Mouse (Mus musculus) forebrain, embryonic 10.5 days (tissue): ENCODE results near the gene Tead4. TPM values are rescaled to one million over a fixed set of nuclear protein-coding genes. Genes with fewer than 3 reads are reported as not detected.
A peak's percentile ranks its signal among the peaks of the same experiment; 100 is the strongest.

Source experiments
- DNase-seq: peaks from one replicate; pipeline ENCODE4 v3.0.0-alpha.2; 2017; ENCODE audit warnings: low spot score; ENCODE audit errors: extremely low spot score
- H3K27ac ChIP-seq: fragments of 300-500 bp; sonication (generic); 2 replicates; pipeline ENCODE4 v1.5.1; 2016; ENCODE audit warnings: mild to moderate bottlenecking
- H3K27me3 ChIP-seq: fragments of 300-500 bp; sonication (generic); 2 replicates; pipeline ENCODE4 v1.6.1; 2016; ENCODE audit warnings: mild to moderate bottlenecking; ENCODE audit not compliant: poor library complexity, severe bottlenecking
- H3K36me3 ChIP-seq: fragments of 300-500 bp; sonication (generic); replicated peaks from 2 replicates; pipeline ENCODE4 v1.6.1; 2016; ENCODE audit warnings: mild to moderate bottlenecking, moderate library complexity
- H3K4me1 ChIP-seq: fragments of 300-500 bp; sonication (generic); 2 replicates; pipeline ENCODE4 v1.6.1; 2016
- H3K4me3 ChIP-seq: fragments of 300-500 bp; sonication (generic); 2 replicates; pipeline ENCODE4 v1.5.1; 2016; ENCODE audit warnings: mild to moderate bottlenecking, moderate library complexity
- H3K9me3 ChIP-seq: fragments of 300-500 bp; sonication (generic); 2 replicates; pipeline ENCODE4 v1.6.1; 2016; ENCODE audit warnings: mild to moderate bottlenecking, moderate library complexity
- WGBS: fragments of 180-500 bp; shearing (Covaris S2); methylation state at CpG from one replicate; pipeline ENCODE4 v1.1.7; 2016; 5-methylcytosine and 5-hydroxymethylcytosine counted together
- polyA plus RNA-seq: library from polyadenylated mRNA; unstranded; fragments of >200 nt; fragmentation: Nextera tagmentation; extraction: Ambion mirVana; gene quantifications from 2 replicates; pipeline ENCODE4 v1.2.1, GENCODE M21; 2016

Gene Tead4
- 1.4 and 2.1 TPM in 2 replicates for polyA plus RNA-seq

GRCm38 (mm10) chr6:128300134-128301001 lies at the start of gene Tead4:
Gene Tead4, minus strand, starts transcription at chr6:128300823.
- WGBS: under 1% methylated on average over 81 of the region's 81 CpGs
- Histone ChIP-seq H3K36me3 (no peaks in the 10 kb centered on the region), H3K4me1 (peaks cover 36% of the 10 kb centered on the region), H3K9me3 (peaks cover 8% of the 10 kb centered on the region; the same call in 1 of the 2 replicates), H3K27me3 (peaks cover 70% of the 10 kb centered on the region), H3K4me3 (peak within 1 kb of the TSS; percentile 79), H3K27ac (peak within 1 kb of the TSS; percentile 79)
- peak; percentile 47 for DNase-seq

GRCm38 (mm10) chr6:128349711-128350110 lies 49.1 kb upstream of the Tead4 start:
- H3K27me3 ChIP-seq: no peaks in the 10 kb centered on the region
- H3K4me3 ChIP-seq: no peak overlapping the region
- peaks cover 40% of the 10 kb centered on the region for H3K36me3 ChIP-seq
- 63% methylated on average over 7 of the region's 7 CpGs for WGBS
- no peak for DNase-seq
- peak overlapping the region; percentile 51; the same call in 1 of the 2 replicates for H3K27ac ChIP-seq
- H3K4me1 ChIP-seq: peaks cover 14% of the 10 kb centered on the region
- no peaks in the 10 kb centered on the region for H3K9me3 ChIP-seq

- no peak for DNase-seq
- no peak overlapping the region for H3K27ac ChIP-seq
- 91% methylated on average over 6 of the region's 6 CpGs for WGBS
- peaks cover 51% of the 10 kb centered on the region for H3K36me3 ChIP-seq
- H3K4me3 ChIP-seq: no peak overlapping the region
- no peaks in the 10 kb centered on the region for H3K27me3 ChIP-seq
- H3K9me3 ChIP-seq: no peaks in the 10 kb centered on the region
- 0 out of 2 replicates have a peak, but pooled peaks cover 2% of the 10 kb centered on the region for H3K4me1 ChIP-seq
These were observed 46.2 kb upstream of the Tead4 start for GRCm38 (mm10) chr6:128346782-128347181.

GRCm38 (mm10) chr6:128345623-128346022 lies 45.0 kb upstream of the Tead4 start:
- Histone ChIP-seq H3K4me3 (no peak overlapping the region), H3K27me3 (no peaks in the 10 kb centered on the region), H3K27ac (no peak overlapping the region), H3K36me3 (peaks cover 47% of the 10 kb centered on the region), H3K9me3 (no peaks in the 10 kb centered on the region), H3K4me1 (0 out of 2 replicates have a peak, but pooled peaks cover 2% of the 10 kb centered on the region)
- no peak for DNase-seq
- 94% methylated on average over 10 of the region's 10 CpGs for WGBS

GRCm38 (mm10) chr6:128341956-128342723 lies 41.5 kb upstream of the Tead4 start:
- DNase-seq: no peak
- Histone ChIP-seq H3K36me3 (peaks cover 32% of the 10 kb centered on the region), H3K4me3 (no peak overlapping the region), H3K27ac (no peak overlapping the region), H3K27me3 (no peaks in the 10 kb centered on the region), H3K9me3 (no peaks in the 10 kb centered on the region), H3K4me1 (peaks cover 26% of the 10 kb centered on the region)
- WGBS: 93% methylated on average over 11 of the region's 11 CpGs

GRCm38 (mm10) chr6:128338876-128339275 lies 38.3 kb upstream of the Tead4 start:
- no peak overlapping the region for H3K4me3 ChIP-seq
- WGBS: 63% methylated on average over 5 of the region's 5 CpGs
- H3K36me3 ChIP-seq: peaks cover 46% of the 10 kb centered on the region
- H3K27me3 ChIP-seq: no peaks in the 10 kb centered on the region
- H3K4me1 ChIP-seq: peaks cover 36% of the 10 kb centered on the region
- no peak for DNase-seq
- no peaks in the 10 kb centered on the region for H3K9me3 ChIP-seq
- 0 out of 2 replicates have a peak overlapping the region, but pooled peaks have one; percentile 35 for H3K27ac ChIP-seq

- H3K27ac ChIP-seq: no peak overlapping the region
These were observed 36.8 kb upstream of the Tead4 start for GRCm38 (mm10) chr6:128337467-128337866.

GRCm38 (mm10) chr6:128334397-128335124 lies 33.9 kb upstream of the Tead4 start:
- peak overlapping the region; percentile 58 for H3K27ac ChIP-seq
- H3K36me3 ChIP-seq: peaks cover 60% of the 10 kb centered on the region
- H3K27me3 ChIP-seq: no peaks in the 10 kb centered on the region
- no peak overlapping the region for H3K4me3 ChIP-seq
- peaks cover 15% of the 10 kb centered on the region for H3K9me3 ChIP-seq
- WGBS: 25% methylated on average over 12 of the region's 12 CpGs
- H3K4me1 ChIP-seq: peaks cover 32% of the 10 kb centered on the region
- peak; percentile 60 for DNase-seq

More at GRCm38 (mm10) chr6:128337467-128337866, 36.8 kb upstream of the Tead4 start:
- Histone ChIP-seq H3K4me3 (no peak overlapping the region), H3K4me1 (peaks cover 36% of the 10 kb centered on the region), H3K9me3 (no peaks in the 10 kb centered on the region), H3K36me3 (peaks cover 47% of the 10 kb centered on the region), H3K27me3 (no peaks in the 10 kb centered on the region)
- 82% methylated on average over 7 of the region's 7 CpGs for WGBS
- DNase-seq: no peak

- Histone ChIP-seq H3K9me3 (no peaks in the 10 kb centered on the region), H3K27ac (no peak overlapping the region), H3K36me3 (peaks cover 28% of the 10 kb centered on the region), H3K4me3 (no peak overlapping the region), H3K27me3 (no peaks in the 10 kb centered on the region), H3K4me1 (no peaks in the 10 kb centered on the region)
- DNase-seq: peak; percentile 47
- 31% methylated on average over 4 of the region's 4 CpGs for WGBS
These were observed 17.7 kb upstream of the Tead4 start for GRCm38 (mm10) chr6:128318317-128318716.

- Histone ChIP-seq H3K9me3 (no peaks in the 10 kb centered on the region), H3K36me3 (peaks cover under 1% of the 10 kb centered on the region), H3K27me3 (no peaks in the 10 kb centered on the region), H3K4me3 (no peak overlapping the region), H3K4me1 (no peaks in the 10 kb centered on the region), H3K27ac (no peak overlapping the region)
- DNase-seq: no peak
- 86% methylated on average over 8 of the region's 8 CpGs for WGBS
These were observed 15.0 kb upstream of the Tead4 start for GRCm38 (mm10) chr6:128315597-128315996.

GRCm38 (mm10) chr6:128314796-128315195 lies 14.2 kb upstream of the Tead4 start:
- H3K9me3 ChIP-seq: no peaks in the 10 kb centered on the region
- WGBS: 89% methylated on average over 6 of the region's 6 CpGs
- H3K27me3 ChIP-seq: no peaks in the 10 kb centered on the region
- H3K36me3 ChIP-seq: no peaks in the 10 kb centered on the region
- H3K4me1 ChIP-seq: no peaks in the 10 kb centered on the region
- no peak overlapping the region for H3K27ac ChIP-seq
- no peak overlapping the region for H3K4me3 ChIP-seq
- DNase-seq: no peak

- WGBS: 27% methylated on average over 4 of the region's 4 CpGs
- Histone ChIP-seq H3K9me3 (no peaks in the 10 kb centered on the region), H3K4me3 (no peak overlapping the region), H3K27ac (no peak overlapping the region), H3K36me3 (no peaks in the 10 kb centered on the region), H3K27me3 (no peaks in the 10 kb centered on the region), H3K4me1 (no peaks in the 10 kb centered on the region)
- peak; percentile 80 for DNase-seq
These were observed 7.7 kb upstream of the Tead4 start for GRCm38 (mm10) chr6:128308311-128308710.
